Mouse (Mus musculus): Measurements from ENCODE around the gene Tent5b.

DNA sequence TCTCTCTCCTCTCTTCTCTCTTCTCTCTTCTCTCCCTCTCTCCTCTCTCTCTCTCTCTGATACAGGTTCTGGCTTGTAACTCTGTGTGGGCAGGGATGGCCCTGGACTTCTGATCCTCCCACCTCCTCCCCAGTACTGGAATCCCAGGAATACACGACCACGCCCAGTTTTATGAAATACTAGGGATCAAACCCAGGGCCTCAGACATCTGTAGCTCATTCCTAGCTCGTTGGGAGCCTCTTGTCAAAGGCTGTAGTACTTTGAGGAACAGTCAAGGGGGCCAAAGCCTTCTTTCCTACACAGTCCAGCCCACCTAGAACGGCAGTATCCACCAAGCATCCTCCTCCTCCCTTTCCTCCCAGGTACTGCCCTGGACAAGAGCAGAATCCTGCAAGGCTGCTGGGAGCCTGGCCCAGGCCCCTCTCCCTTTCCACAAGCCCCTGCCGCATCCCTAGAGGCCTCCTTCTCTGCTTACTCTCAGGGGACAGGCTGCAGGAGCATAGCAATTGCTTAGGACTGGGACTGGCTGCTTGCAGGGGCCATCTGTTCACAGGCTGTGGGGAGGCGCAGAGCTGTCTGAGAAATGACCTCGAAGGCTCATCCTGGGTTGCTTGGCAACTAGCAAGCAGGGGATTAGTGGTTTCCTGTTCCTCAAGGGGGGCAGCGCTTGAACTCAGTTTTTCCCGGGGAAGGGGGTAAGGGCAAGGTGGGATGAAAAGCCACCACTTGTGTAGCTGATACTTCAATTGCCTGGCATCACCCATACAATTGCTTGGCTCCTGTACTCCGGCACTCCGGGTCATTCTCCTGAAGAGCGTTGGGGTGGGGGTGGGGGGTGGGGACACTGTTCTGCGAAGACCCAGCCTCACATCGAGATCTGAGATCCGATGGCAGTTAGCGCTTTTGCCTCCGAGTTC lies 40.2 kb upstream of the Tent5b start:
- TF ChIP-seq POLR2A (IDR thresholded peaks at IDR 0.05; ENCODE audit: control insufficient read depth, extremely low read depth, insufficient read depth, low read length, poor library complexity) (no peak), CTCF (IDR thresholded peaks at IDR 0.05; ENCODE audit: borderline replicate concordance, control insufficient read depth, extremely low read depth, insufficient read depth, low read length, poor library complexity) (no peak)
